Mouse (Mus musculus) ES-E14 (cell line): ENCODE measurements at regions not wholly inside any gene's neighbourhood (a gene's known extent, or its start where the extent isn't known, plus 50 kb on each side); places are given as distances from the start of the nearest gene placed in this dataset.
"Not testable (repeated sequence)": the region's sequence is repeated elsewhere in the genome, so short reads cannot be mapped to it uniquely, and the experiment has no call there.

Source experiments
- DNase-seq: peaks from one replicate; pipeline ENCODE4 v3.0.0-alpha.2; 2013; ENCODE audit warnings: low read depth, low spot score
- H3K27ac ChIP-seq: 2 replicates; pipeline ENCODE4 v1.5.1; 2012; ENCODE audit warnings: low read depth, mild to moderate bottlenecking, low read length, moderate library complexity, mixed read lengths; ENCODE audit not compliant: poor library complexity, insufficient read depth, severe bottlenecking
- H3K36me3 ChIP-seq: 2 replicates; pipeline ENCODE4 v1.6.1; 2012; ENCODE audit warnings: mild to moderate bottlenecking, low read length, moderate library complexity, mixed read lengths; ENCODE audit not compliant: control insufficient read depth, poor library complexity, insufficient read depth, severe bottlenecking
- H3K4me1 ChIP-seq, 2 experiments: fragments of 150-350 bp in 1 of 2; sonication (generic) in 1 of 2; 2 replicates each; pipeline ENCODE4 v1.6.1; 2012; ENCODE audit warnings: low read length in 2 of 2, mild to moderate bottlenecking in 1 of 2, mixed read lengths in 1 of 2; ENCODE audit not compliant: control insufficient read depth in 2 of 2, insufficient read depth in 2 of 2, poor library complexity in 1 of 2
- H3K4me3 ChIP-seq, 2 experiments: fragments of 150-350 bp in 1 of 2; sonication (generic) in 1 of 2; 2 replicates each; pipeline ENCODE4 v1.5.1; 2012; ENCODE audit warnings: low read length in 2 of 2, low read depth in 1 of 2, mild to moderate bottlenecking in 1 of 2, mixed read lengths in 1 of 2; ENCODE audit not compliant: insufficient read depth in 1 of 2, poor library complexity in 1 of 2, severe bottlenecking in 1 of 2
- H3K9ac ChIP-seq: 2 replicates; pipeline ENCODE4 v1.6.1; 2012; ENCODE audit warnings: low read depth, mild to moderate bottlenecking, low read length, mixed read lengths; ENCODE audit not compliant: poor library complexity, insufficient read depth, severe bottlenecking
- H3K9me3 ChIP-seq: fragments of 150-350 bp; sonication (generic); 2 replicates; pipeline ENCODE4 v1.6.1; 2012; ENCODE audit warnings: low read depth, mild to moderate bottlenecking, low read length; ENCODE audit not compliant: control insufficient read depth, insufficient read depth
- CHD2 ChIP-seq: IDR thresholded peaks from 2 replicates; pipeline ENCODE4 v1.6.1; 2014; ENCODE audit warnings: mild to moderate bottlenecking, low read depth, low read length, inconsistent platforms
- HCFC1 ChIP-seq: IDR thresholded peaks from 2 replicates; pipeline ENCODE4 v1.6.1; 2012; ENCODE audit warnings: low read length, inconsistent platforms, borderline replicate concordance; ENCODE audit not compliant: insufficient read depth
- MAFK ChIP-seq: IDR thresholded peaks from 2 replicates; pipeline ENCODE4 v1.6.1; 2014; ENCODE audit warnings: mild to moderate bottlenecking, low read depth, low read length, inconsistent platforms; ENCODE audit not compliant: insufficient read depth
- ZC3H11A ChIP-seq: IDR thresholded peaks from 2 replicates; pipeline ENCODE4 v1.6.1; 2012; ENCODE audit warnings: low read depth, mild to moderate bottlenecking, inconsistent platforms, low read length, borderline replicate concordance
- ZNF384 ChIP-seq: IDR thresholded peaks from 2 replicates; pipeline ENCODE4 v1.6.1; 2012; ENCODE audit warnings: low read depth, low read length, inconsistent platforms
- in situ Hi-C, 2 experiments: fragments of 600-800 bp; cut with MboI; formaldehyde crosslinking; loops; one replicate each; pipeline ENCODE4 v1.15.1; 2025; ENCODE audit warnings: low sequenced_read_pairs in 2 of 2, inconsistent platforms in 1 of 2; ENCODE audit not compliant: unreplicated experiment in 2 of 2

- H3K9me3 ChIP-seq, in situ Hi-C loops: not testable (repeated sequence)
- H3K4me3 ChIP-seq, result peak overlapping the region; percentile 27 to 60; a peak in 3 of 4 replicates
Observed at GRCm38 (mm10) chr3:11212290-11212912, 876.9 kb upstream of the Gm38303 start.

GRCm38 (mm10) chr3:11210920-11211811 lies 875.7 kb upstream of the Gm38303 start:
- in situ Hi-C loops, result not testable (repeated sequence)
- peak; percentile 69 for DNase-seq

More at GRCm38 (mm10) chr3:11212290-11212912, 876.9 kb upstream of the Gm38303 start:
- Histone ChIP-seq H3K4me1 (peaks cover 0 to 22% of the 10 kb centered on the region in 2 experiments; a peak in 3 of 4 replicates), H3K9ac (peak overlapping the region; percentile 84; the same call in 1 of the 2 replicates), H3K27ac (peak overlapping the region; percentile 99)
- H3K36me3 ChIP-seq, result not testable (repeated sequence)
- TF ChIP-seq HCFC1 (0 out of 2 replicates have a peak, but pooled peaks have one; percentile 52), ZNF384 (peak; percentile 96)
- DNase-seq, result peak; percentile 86

GRCm38 (mm10) chr3:11174002-11174401 lies 838.5 kb upstream of the Gm38303 start:
- Histone ChIP-seq H3K9ac (no peak overlapping the region), H3K4me3 (no peak overlapping the region), H3K4me1 (no peaks in the 10 kb centered on the region), H3K27ac (no peak overlapping the region), H3K9me3 (no peaks in the 10 kb centered on the region), H3K36me3 (no peaks in the 10 kb centered on the region)
- no peak for DNase-seq
- in situ Hi-C loops, result no loop called here
- TF ChIP-seq HCFC1 (no peak), MAFK (no peak), ZNF384 (no peak), CHD2 (no peak), ZC3H11A (no peak)

More at GRCm38 (mm10) chr3:11210920-11211811, 875.7 kb upstream of the Gm38303 start:
- H3K9ac ChIP-seq, result peak overlapping the region; percentile 24; the same call in 1 of the 2 replicates
- peak overlapping the region; percentile 95 for H3K27ac ChIP-seq
- not testable (repeated sequence) for H3K36me3 ChIP-seq, H3K9me3 ChIP-seq, H3K4me3 ChIP-seq
- peak; percentile 81 for TF ChIP-seq MAFK
- H3K4me1 ChIP-seq, result peaks cover 0 to 22% of the 10 kb centered on the region in 2 experiments; a peak in 3 of 4 replicates

- DNase-seq, result no peak
- in situ Hi-C loops, result no loop called here
- Histone ChIP-seq H3K4me1 (no peaks in the 10 kb centered on the region), H3K27ac (no peak overlapping the region), H3K36me3 (no peaks in the 10 kb centered on the region), H3K9me3 (no peaks in the 10 kb centered on the region), H3K9ac (no peak overlapping the region), H3K4me3 (no peak overlapping the region)
- TF ChIP-seq CHD2 (no peak), MAFK (no peak), ZNF384 (no peak), ZC3H11A (no peak), HCFC1 (no peak)
Observed at GRCm38 (mm10) chr3:11155350-11155749, 819.9 kb upstream of the Gm38303 start.
